Mouse (Mus musculus): ENCODE data around the gene Psmb11. TPM values are rescaled to one million over a fixed set of nuclear protein-coding genes. Genes with fewer than 3 reads are reported as not detected.

Gene Psmb11
- polyA plus RNA-seq, 1 experiment from 2014 or later, result not detected

- WGBS, result under 1% methylated on average over 84 of the region's 84 CpGs
- ATAC-seq, result no peak
- TF ChIP-seq CTCF (IDR thresholded peaks at IDR 0.05; ENCODE audit: low read depth), result no peak
Observed at GRCm38 (mm10) chr14:54576241-54577088, 44.8 kb upstream of the Psmb11 start.

GRCm38 (mm10) chr14:54577089-54577982 lies 43.9 kb upstream of the Psmb11 start, which contains the start of gene Ajuba:
Gene Ajuba, minus strand, starts transcription at chr14:54577558.
- peak; percentile 28; the same call in 1 of the 2 replicates for ATAC-seq
- WGBS, result under 1% methylated on average over 66 of the region's 66 CpGs
- Histone ChIP-seq H3K4me1 (replicated peaks; ENCODE audit: control insufficient read depth, insufficient read depth, low read length) (0 out of 2 replicates have a peak, but pooled peaks cover 15% of the 10 kb centered on the region), H3K9me3 (ENCODE audit: control insufficient read depth) (no peaks in the 10 kb centered on the region), H3K27ac (ENCODE audit: low read depth, low read length) (peak within 1 kb of the TSS; percentile 76), H3K36me3 (ENCODE audit: control insufficient read depth, insufficient read depth) (no peaks in the 10 kb centered on the region), H3K4me3 (ENCODE audit: low read depth, low read length) (peak within 1 kb of the TSS; percentile 78), H3K4me2 (replicated peaks; ENCODE audit: low read depth) (peak within 1 kb of the TSS; percentile 97), H3K9ac (ENCODE audit: low read depth, low read length) (peak within 1 kb of the TSS; percentile 84), H3K27me3 (replicated peaks; ENCODE audit: control insufficient read depth, insufficient read depth, low read length) (no peaks in the 10 kb centered on the region)
- TF ChIP-seq CTCF (IDR thresholded peaks at IDR 0.05; ENCODE audit: low read depth), result no peak

More at GRCm38 (mm10) chr14:54576241-54577088, 44.8 kb upstream of the Psmb11 start:
- no peaks in the 10 kb centered on the region; the same call in 1 of the 2 replicates for H3K36me3 ChIP-seq (ENCODE audit: control insufficient read depth, insufficient read depth)
- H3K9me3 ChIP-seq (ENCODE audit: control insufficient read depth), result no peaks in the 10 kb centered on the region
- no peaks in the 10 kb centered on the region for H3K27me3 ChIP-seq (replicated peaks; ENCODE audit: control insufficient read depth, insufficient read depth, low read length)
- 0 out of 2 replicates have a peak, but pooled peaks cover 15% of the 10 kb centered on the region for H3K4me1 ChIP-seq (replicated peaks; ENCODE audit: control insufficient read depth, insufficient read depth, low read length)
- peak overlapping the region; percentile 78 for H3K4me3 ChIP-seq (ENCODE audit: low read depth, low read length)
- H3K27ac ChIP-seq (ENCODE audit: low read depth, low read length), result peak overlapping the region; percentile 76
- peak overlapping the region; percentile 97 for H3K4me2 ChIP-seq (replicated peaks; ENCODE audit: low read depth)
- peak overlapping the region; percentile 84 for H3K9ac ChIP-seq (ENCODE audit: low read depth, low read length)

GRCm38 (mm10) chr14:54578063-54578462 lies 43.2 kb upstream of the Psmb11 start:
- under 1% methylated on average over 10 of the region's 10 CpGs for WGBS
- H3K4me2 ChIP-seq (replicated peaks; ENCODE audit: low read depth), result peak overlapping the region; percentile 97
- ATAC-seq, result no peak

GRCm38 (mm10) chr14:54579638-54580037 lies 41.6 kb upstream of the Psmb11 start:
- H3K4me3 ChIP-seq (ENCODE audit: low read depth, low read length), result no peak overlapping the region
- H3K36me3 ChIP-seq (ENCODE audit: control insufficient read depth, insufficient read depth), result no peaks in the 10 kb centered on the region
- ATAC-seq, result no peak
- H3K27ac ChIP-seq (ENCODE audit: low read depth, low read length), result no peak overlapping the region
- no peak overlapping the region for H3K9ac ChIP-seq (ENCODE audit: low read depth, low read length)
- H3K4me1 ChIP-seq (replicated peaks; ENCODE audit: control insufficient read depth, insufficient read depth, low read length), result 0 out of 2 replicates have a peak, but pooled peaks cover under 1% of the 10 kb centered on the region
- H3K27me3 ChIP-seq (replicated peaks; ENCODE audit: control insufficient read depth, insufficient read depth, low read length), result no peaks in the 10 kb centered on the region
- no peak overlapping the region for H3K4me2 ChIP-seq (replicated peaks; ENCODE audit: low read depth)
- WGBS, result 73% methylated on average over 7 of the region's 7 CpGs
- H3K9me3 ChIP-seq (ENCODE audit: control insufficient read depth), result no peaks in the 10 kb centered on the region
- no peak for TF ChIP-seq CTCF (IDR thresholded peaks at IDR 0.05; ENCODE audit: low read depth)

More at GRCm38 (mm10) chr14:54578063-54578462, 43.2 kb upstream of the Psmb11 start:
- Histone ChIP-seq H3K27ac (ENCODE audit: low read depth, low read length) (peak overlapping the region; percentile 76; the same call in 1 of the 2 replicates), H3K9me3 (ENCODE audit: control insufficient read depth) (no peaks in the 10 kb centered on the region), H3K4me3 (ENCODE audit: low read depth, low read length) (peak overlapping the region; percentile 78), H3K9ac (ENCODE audit: low read depth, low read length) (peak overlapping the region; percentile 84; the same call in 1 of the 2 replicates), H3K27me3 (replicated peaks; ENCODE audit: control insufficient read depth, insufficient read depth, low read length) (no peaks in the 10 kb centered on the region), H3K4me1 (replicated peaks; ENCODE audit: control insufficient read depth, insufficient read depth, low read length) (0 out of 2 replicates have a peak, but pooled peaks cover 13% of the 10 kb centered on the region), H3K36me3 (ENCODE audit: control insufficient read depth, insufficient read depth) (no peaks in the 10 kb centered on the region)
- TF ChIP-seq CTCF (IDR thresholded peaks at IDR 0.05; ENCODE audit: low read depth), result peak; percentile 80

GRCm38 (mm10) chr14:54582536-54582935 lies 38.7 kb upstream of the Psmb11 start:
- Histone ChIP-seq H3K27me3 (replicated peaks; ENCODE audit: control insufficient read depth, insufficient read depth, low read length) (no peaks in the 10 kb centered on the region), H3K36me3 (ENCODE audit: control insufficient read depth, insufficient read depth) (peaks cover 3% of the 10 kb centered on the region; the same call in 1 of the 2 replicates), H3K4me2 (replicated peaks; ENCODE audit: low read depth) (no peak overlapping the region), H3K27ac (ENCODE audit: low read depth, low read length) (no peak overlapping the region), H3K9ac (ENCODE audit: low read depth, low read length) (no peak overlapping the region), H3K4me3 (ENCODE audit: low read depth, low read length) (no peak overlapping the region), H3K9me3 (ENCODE audit: control insufficient read depth) (no peaks in the 10 kb centered on the region), H3K4me1 (replicated peaks; ENCODE audit: control insufficient read depth, insufficient read depth, low read length) (no peaks in the 10 kb centered on the region)
- ATAC-seq, result 0 out of 2 replicates have a peak, but pooled peaks have one; percentile 29
- WGBS, result 70% methylated on average over 9 of the region's 9 CpGs
- TF ChIP-seq CTCF (IDR thresholded peaks at IDR 0.05; ENCODE audit: low read depth), result no peak

Data from intestine, postnatal 0 days (tissue).